Mouse (Mus musculus) testis, adult 2 months (tissue): ENCODE measurements around the gene Bri3.

Experiments used
- CTCF ChIP-seq: fragments of 200-500 bp; IDR thresholded peaks from 2 replicates; pipeline ENCODE4 v1.5.1; 2012; ENCODE audit warnings: low read depth, mild to moderate bottlenecking, inconsistent platforms, low read length, moderate library complexity; ENCODE audit not compliant: control insufficient read depth, insufficient read depth, insufficient replicate concordance
- POLR2A ChIP-seq: fragments of 200-500 bp; IDR thresholded peaks from 2 replicates; pipeline ENCODE4 v1.6.1; 2012; ENCODE audit warnings: low read depth, mild to moderate bottlenecking, inconsistent platforms, low read length, moderate library complexity; ENCODE audit not compliant: control insufficient read depth

DNA sequence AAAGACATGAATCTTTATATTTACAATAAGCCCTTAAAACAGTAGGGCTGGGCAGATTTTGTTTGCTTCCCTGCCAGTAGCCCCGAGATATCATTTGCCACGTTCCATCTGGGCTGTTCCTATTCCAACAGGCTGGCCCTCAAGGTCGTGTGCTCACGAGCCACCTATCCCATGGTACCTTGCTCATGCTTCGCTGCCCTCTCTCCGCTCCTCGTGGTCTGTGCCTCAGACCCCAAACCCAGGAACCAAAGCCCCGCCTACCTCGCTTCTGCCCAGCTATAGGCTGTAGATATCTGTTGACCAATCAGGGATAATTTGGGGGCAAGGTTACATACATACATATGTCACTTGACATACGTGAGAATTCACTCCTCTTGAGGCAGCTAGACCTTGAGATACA is 3.1 kb downstream of the Bri3 start:
- TF ChIP-seq CTCF (no peak), POLR2A (no peak)
